In genomic region chr10:111699557-111700508, GRCm38 (mm10) we compare ENCODE assay signal across 10 mouse cellular contexts.
DNase-seq lines count a peak whose midpoint lies in the region; ATAC-seq and TF ChIP-seq lines count a peak whose summit lies in the region.
"Had no signal": no experiment of that assay in that cellular context is flagged by ENCODE, and none has a peak within 500 bp of the region (broad histone marks: within the 10 kb centered on the region; RNA-seq: fewer than 3 reads in every experiment).

No protein-coding gene starts in this region.

- no peaks in the 10 kb centered on the region; the same call in 1 of the 2 replicates for H3K4me1 ChIP-seq in kidney, postnatal 0 days (replicated peaks; ENCODE audit: insufficient read depth, low read length)
- H3K4me1 ChIP-seq in embryonic facial prominence, embryonic 11.5 days (ENCODE audit: control insufficient read depth, insufficient read depth, low read length) = no peaks in the 10 kb centered on the region
- peaks cover 15% of the 10 kb centered on the region for H3K4me1 ChIP-seq in hindbrain, embryonic 12.5 days
- peaks cover 6% of the 10 kb centered on the region; the same call in 1 of the 2 replicates for H3K4me1 ChIP-seq in midbrain, postnatal 0 days (ENCODE audit: insufficient read depth, low read length)

- H3K27me3 ChIP-seq in kidney, postnatal 0 days (ENCODE audit: insufficient read depth, low read length) = no peaks in the 10 kb centered on the region
- H3K27me3 ChIP-seq in embryonic facial prominence, embryonic 11.5 days (ENCODE audit: control insufficient read depth, insufficient read depth, low read length) = no peaks in the 10 kb centered on the region
- no peaks in the 10 kb centered on the region for H3K27me3 ChIP-seq in hindbrain, embryonic 12.5 days
- H3K27me3 ChIP-seq in midbrain, postnatal 0 days (ENCODE audit: insufficient read depth, low read length) = no peaks in the 10 kb centered on the region

- H3K36me3 ChIP-seq in kidney, postnatal 0 days (ENCODE audit: insufficient read depth, low read length) = no peaks in the 10 kb centered on the region
- H3K36me3 ChIP-seq in embryonic facial prominence, embryonic 11.5 days (replicated peaks; ENCODE audit: control insufficient read depth, insufficient read depth, low read depth, low read length) = no peaks in the 10 kb centered on the region
- H3K36me3 ChIP-seq in hindbrain, embryonic 12.5 days = no peaks in the 10 kb centered on the region
- no peaks in the 10 kb centered on the region for H3K36me3 ChIP-seq in midbrain, postnatal 0 days (ENCODE audit: insufficient read depth, low read length)

- no peak overlapping the region for H3K4me3 ChIP-seq in kidney, postnatal 0 days (replicated peaks; ENCODE audit: low read depth, low read length)
- no peak overlapping the region for H3K4me3 ChIP-seq in embryonic facial prominence, embryonic 11.5 days (ENCODE audit: low read depth, low read length)
- no peak overlapping the region for H3K4me3 ChIP-seq in hindbrain, embryonic 12.5 days
- H3K4me3 ChIP-seq in midbrain, postnatal 0 days (ENCODE audit: low read depth, low read length) = no peak overlapping the region

- no peak overlapping the region for H3K9ac ChIP-seq in kidney, postnatal 0 days (ENCODE audit: low read depth, low read length)
- H3K9ac ChIP-seq in embryonic facial prominence, embryonic 11.5 days (replicated peaks; ENCODE audit: low read length) = no peak overlapping the region
- no peak overlapping the region for H3K9ac ChIP-seq in hindbrain, embryonic 12.5 days
- no peak overlapping the region for H3K9ac ChIP-seq in midbrain, postnatal 0 days (replicated peaks; ENCODE audit: low read length, poor library complexity, severe bottlenecking)
- H3K9ac ChIP-seq: liver, embryonic 14.5 days had no signal

- ATAC-seq in kidney, postnatal 0 days (replicated peaks; ENCODE audit: low FRiP score, low read depth) = 0 out of 2 replicates have a peak, but pooled peaks have one; percentile 44
- ATAC-seq in embryonic facial prominence, embryonic 11.5 days (replicated peaks; ENCODE audit: insufficient number of reproducible peaks, low FRiP score, low TSS enrichment, low read depth) = 0 out of 2 replicates have a peak, but pooled peaks have one; percentile 58
- ATAC-seq in hindbrain, embryonic 12.5 days (ENCODE audit: low FRiP score) = peak; percentile 86
- ATAC-seq in midbrain, postnatal 0 days (ENCODE audit: low FRiP score) = peak; percentile 34; the same call in 1 of the 2 replicates

- DNase-seq in kidney, postnatal 0 days (ENCODE audit: low spot score) = no peak
- DNase-seq in kidney, postnatal 36 days = no peak
- peak; percentile 79 for DNase-seq in embryonic facial prominence, embryonic 11.5 days (ENCODE audit: low spot score)
- DNase-seq in midbrain, postnatal 0 days (ENCODE audit: low spot score) = no peak
- DNase-seq in urinary bladder, postnatal 4 days (ENCODE audit: low spot score in 2 of 2) = no peak
- DNase-seq in kidney, adult 18-20 months = no peak
- no peak for DNase-seq in cerebellum, postnatal 36 days

- H3K4me2 ChIP-seq in kidney, postnatal 0 days (ENCODE audit: low read length) = no peak overlapping the region
- no peak overlapping the region for H3K4me2 ChIP-seq in embryonic facial prominence, embryonic 11.5 days (ENCODE audit: low read depth, low read length)
- H3K4me2 ChIP-seq in hindbrain, embryonic 12.5 days (replicated peaks) = no peak overlapping the region
- H3K4me2 ChIP-seq in midbrain, postnatal 0 days (ENCODE audit: low read depth, low read length, poor library complexity, severe bottlenecking) = no peak overlapping the region

- no peak overlapping the region for H3K27ac ChIP-seq in kidney, postnatal 0 days
- H3K27ac ChIP-seq in embryonic facial prominence, embryonic 11.5 days (replicated peaks; ENCODE audit: low read depth, low read length) = no peak overlapping the region
- H3K27ac ChIP-seq in hindbrain, embryonic 12.5 days = peak overlapping the region; percentile 76
- H3K27ac ChIP-seq in midbrain, postnatal 0 days (ENCODE audit: low read depth, low read length) = no peak overlapping the region
- H3K27ac ChIP-seq: liver, embryonic 14.5 days; stomach, postnatal 0 days had no signal

- no peaks in the 10 kb centered on the region for H3K9me3 ChIP-seq in kidney, postnatal 0 days (replicated peaks; ENCODE audit: low read length)
- H3K9me3 ChIP-seq in embryonic facial prominence, embryonic 11.5 days (replicated peaks; ENCODE audit: control insufficient read depth, low read length) = no peaks in the 10 kb centered on the region
- no peaks in the 10 kb centered on the region for H3K9me3 ChIP-seq in hindbrain, embryonic 12.5 days (replicated peaks)
- no peaks in the 10 kb centered on the region for H3K9me3 ChIP-seq in midbrain, postnatal 0 days (ENCODE audit: low read length)

- 61% methylated on average over 16 of the region's 16 CpGs for WGBS in kidney, postnatal 0 days
- 45% methylated on average over 16 of the region's 16 CpGs for WGBS in embryonic facial prominence, embryonic 11.5 days
- WGBS in hindbrain, embryonic 12.5 days = 59% methylated on average over 16 of the region's 16 CpGs
- 60% methylated on average over 16 of the region's 16 CpGs for WGBS in midbrain, postnatal 0 days

- no peak for TF ChIP-seq CTCF in kidney, postnatal 0 days (IDR thresholded peaks at IDR 0.05; ENCODE audit: low read depth)
- TF ChIP-seq CTCF in midbrain, postnatal 0 days (IDR thresholded peaks at IDR 0.05) = no peak

Comparison
In these comparisons a context has a peak if more than half of its experiments do, and no peak if none do; other contexts are left out.
1. ATAC-seq: peak in every context shown above with its lines; median percentile 86 in hindbrain, embryonic 12.5 days; 58 in embryonic facial prominence, embryonic 11.5 days; 44 in kidney, postnatal 0 days; 34 in midbrain, postnatal 0 days.